9 mouse cellular contexts compared by ENCODE assay signal in genomic region chr13:97607221-97607723, GRCm38 (mm10).
DNase-seq lines count a peak whose midpoint lies in the region; ATAC-seq and TF ChIP-seq lines count a peak whose summit lies in the region.
"Had no signal": no experiment of that assay in that cellular context is flagged by ENCODE, and none has a peak within 500 bp of the region (broad histone marks: within the 10 kb centered on the region; RNA-seq: fewer than 3 reads in every experiment).

No protein-coding gene starts in this region.

- H3K4me3 ChIP-seq in hindbrain, postnatal 0 days (ENCODE audit: low read length), result no peak overlapping the region
- no peak overlapping the region for H3K4me3 ChIP-seq in midbrain, embryonic 16.5 days (ENCODE audit: low read depth, low read length)
- no peak overlapping the region for H3K4me3 ChIP-seq in stomach, postnatal 0 days (ENCODE audit: low read depth, low read length)
- H3K4me3 ChIP-seq: heart, embryonic 15.5 days had no signal

- no peak for DNase-seq in frontal cortex, postnatal 14 days (ENCODE audit: low spot score in 2 of 2)
- DNase-seq in NIH3T3 (ENCODE audit: low read depth), result peak; percentile 9
- DNase-seq in cerebellum, postnatal 10 days, result peak; percentile 67 to 71
- DNase-seq in hindbrain, postnatal 0 days (ENCODE audit: low spot score), result peak; percentile 47
- DNase-seq in left cerebral cortex, adult 9 months (ENCODE audit: low spot score in 2 of 2), result peak; percentile 46 to 69
- peak; percentile 56 for DNase-seq in stomach, postnatal 0 days (ENCODE audit: low spot score)

- H3K4me2 ChIP-seq in hindbrain, postnatal 0 days (ENCODE audit: low read depth, low read length), result no peak overlapping the region
- no peak overlapping the region for H3K4me2 ChIP-seq in midbrain, embryonic 16.5 days (ENCODE audit: low read length)
- no peak overlapping the region for H3K4me2 ChIP-seq in stomach, postnatal 0 days (replicated peaks; ENCODE audit: low read depth)
- H3K4me2 ChIP-seq: heart, embryonic 15.5 days had no signal

- 0 out of 2 replicates have a peak, but pooled peaks cover 4% of the 10 kb centered on the region for H3K4me1 ChIP-seq in hindbrain, postnatal 0 days (ENCODE audit: insufficient read depth, low read length)
- peaks cover 4% of the 10 kb centered on the region; the same call in 1 of the 2 replicates for H3K4me1 ChIP-seq in midbrain, embryonic 16.5 days (ENCODE audit: control insufficient read depth, insufficient read depth, low read length)
- no peaks in the 10 kb centered on the region for H3K4me1 ChIP-seq in stomach, postnatal 0 days (replicated peaks; ENCODE audit: control insufficient read depth, insufficient read depth)

- TF ChIP-seq EP300 in stomach, postnatal 0 days (optimal IDR thresholded peaks at IDR 0.05), result no peak

- WGBS in hindbrain, postnatal 0 days, result 29% methylated on average over 11 of the region's 11 CpGs
- WGBS in midbrain, embryonic 16.5 days, result 28% methylated on average over 11 of the region's 11 CpGs
- 47% methylated on average over 11 of the region's 11 CpGs for WGBS in stomach, postnatal 0 days

- peak; percentile 99 for ATAC-seq in frontal cortex, adult (ENCODE audit: low TSS enrichment)
- ATAC-seq in hindbrain, postnatal 0 days, result no peak
- 0 out of 2 replicates have a peak, but pooled peaks have one; percentile 25 for ATAC-seq in midbrain, embryonic 16.5 days
- ATAC-seq in stomach, postnatal 0 days (ENCODE audit: low FRiP score, low TSS enrichment), result no peak

- TF ChIP-seq CTCF in hindbrain, postnatal 0 days (IDR thresholded peaks at IDR 0.05; ENCODE audit: low read depth), result peak; percentile 57
- TF ChIP-seq CTCF in stomach, postnatal 0 days (IDR thresholded peaks at IDR 0.05; ENCODE audit: low read depth), result peak; percentile 65

- H3K9ac ChIP-seq in hindbrain, postnatal 0 days (replicated peaks; ENCODE audit: low read length), result no peak overlapping the region
- no peak overlapping the region for H3K9ac ChIP-seq in midbrain, embryonic 16.5 days (ENCODE audit: low read depth, low read length)
- H3K9ac ChIP-seq in stomach, postnatal 0 days (ENCODE audit: low read length), result no peak overlapping the region
- H3K9ac ChIP-seq: heart, embryonic 15.5 days had no signal

- no peaks in the 10 kb centered on the region for H3K36me3 ChIP-seq in hindbrain, postnatal 0 days (ENCODE audit: insufficient read depth, low read length)
- no peaks in the 10 kb centered on the region for H3K36me3 ChIP-seq in midbrain, embryonic 16.5 days (ENCODE audit: control insufficient read depth, insufficient read depth, low read length)
- H3K36me3 ChIP-seq in stomach, postnatal 0 days (ENCODE audit: control insufficient read depth, insufficient read depth, low read length), result no peaks in the 10 kb centered on the region
- H3K36me3 ChIP-seq: heart, embryonic 15.5 days had no signal

- no peaks in the 10 kb centered on the region for H3K9me3 ChIP-seq in hindbrain, postnatal 0 days (ENCODE audit: low read length)
- H3K9me3 ChIP-seq in midbrain, embryonic 16.5 days (replicated peaks; ENCODE audit: control insufficient read depth, low read length, poor library complexity, severe bottlenecking), result no peaks in the 10 kb centered on the region
- no peaks in the 10 kb centered on the region for H3K9me3 ChIP-seq in stomach, postnatal 0 days (ENCODE audit: control insufficient read depth, low read length)
- H3K9me3 ChIP-seq: heart, embryonic 15.5 days had no signal

- no peak overlapping the region for H3K27ac ChIP-seq in hindbrain, postnatal 0 days
- H3K27ac ChIP-seq in midbrain, embryonic 16.5 days (ENCODE audit: low read length), result 0 out of 2 replicates have a peak overlapping the region, but pooled peaks have one; percentile 15
- no peak overlapping the region for H3K27ac ChIP-seq in stomach, postnatal 0 days (replicated peaks)
- H3K27ac ChIP-seq: heart, embryonic 15.5 days had no signal

- H3K27me3 ChIP-seq in hindbrain, postnatal 0 days (ENCODE audit: insufficient read depth, low read length), result no peaks in the 10 kb centered on the region
- no peaks in the 10 kb centered on the region for H3K27me3 ChIP-seq in midbrain, embryonic 16.5 days (ENCODE audit: control insufficient read depth, insufficient read depth, low read depth, low read length)
- H3K27me3 ChIP-seq in stomach, postnatal 0 days (ENCODE audit: control insufficient read depth, insufficient read depth, low read length), result no peaks in the 10 kb centered on the region
- H3K27me3 ChIP-seq: heart, embryonic 15.5 days had no signal

Comparison
In these comparisons a context has a peak if more than half of its experiments do, and no peak if none do; other contexts are left out.
1. ATAC-seq: peak in frontal cortex, adult (single experiment) and midbrain, embryonic 16.5 days (single experiment); none in hindbrain, postnatal 0 days (single experiment) and stomach, postnatal 0 days (single experiment).
2. DNase-seq: peak in NIH3T3 (single experiment), cerebellum, postnatal 10 days (2 of 2), hindbrain, postnatal 0 days (single experiment), left cerebral cortex, adult 9 months (2 of 2) and stomach, postnatal 0 days (single experiment); none in frontal cortex, postnatal 14 days (0 of 2).